Mouse (Mus musculus) kidney, embryonic 14.5 days (tissue): ENCODE measurements at regions not wholly inside any gene's neighbourhood (a gene's known extent, or its start where the extent isn't known, plus 50 kb on each side); places are given as distances from the start of the nearest gene placed in this dataset.

Experiments used
- ATAC-seq: fragments of 200-750 bp; cut with Nextera tagmentation; 2 replicates; pipeline ENCODE4 v1.8.0; 2017; ENCODE audit warnings: moderate number of reproducible peaks, mild to moderate bottlenecking, moderate TSS enrichment, moderate library complexity; ENCODE audit not compliant: low FRiP score, low TSS enrichment
- H3K27ac ChIP-seq: fragments of 300-500 bp; sonication (generic); 2 replicates; pipeline ENCODE4 v1.5.1; 2014; ENCODE audit warnings: low read depth, mild to moderate bottlenecking, low read length, moderate library complexity, mixed read lengths
- H3K27me3 ChIP-seq: fragments of 300-500 bp; sonication (generic); 2 replicates; pipeline ENCODE4 v1.6.1; 2014; ENCODE audit warnings: mild to moderate bottlenecking, low read length; ENCODE audit not compliant: control insufficient read depth, insufficient read depth
- H3K36me3 ChIP-seq: fragments of 300-500 bp; sonication (generic); 2 replicates; pipeline ENCODE4 v1.6.1; 2014; ENCODE audit warnings: low read length, mixed read lengths; ENCODE audit not compliant: control insufficient read depth, insufficient read depth
- H3K4me1 ChIP-seq: fragments of 300-500 bp; sonication (generic); 2 replicates; pipeline ENCODE4 v1.6.1; 2014; ENCODE audit warnings: low read length, mixed read lengths; ENCODE audit not compliant: control insufficient read depth, insufficient read depth
- H3K4me2 ChIP-seq: fragments of 300-500 bp; sonication (generic); replicated peaks from 2 replicates; pipeline ENCODE4 v1.6.1; 2014; ENCODE audit warnings: low read depth, mild to moderate bottlenecking, low read length
- H3K4me3 ChIP-seq: fragments of 300-500 bp; sonication (generic); 2 replicates; pipeline ENCODE4 v1.5.1; 2014; ENCODE audit warnings: mild to moderate bottlenecking, low read length
- H3K9ac ChIP-seq: fragments of 300-500 bp; sonication (generic); 2 replicates; pipeline ENCODE4 v1.6.1; 2014; ENCODE audit warnings: low read depth, mild to moderate bottlenecking, low read length, moderate library complexity
- H3K9me3 ChIP-seq: fragments of 300-500 bp; sonication (generic); 2 replicates; pipeline ENCODE4 v1.6.1; 2016; ENCODE audit warnings: low read length; ENCODE audit not compliant: control insufficient read depth
- WGBS: fragments of 180-500 bp; shearing (Covaris S2); extraction: QIAGEN DNeasy Blood & Tissue Kit; methylation state at CpG from one replicate; pipeline ENCODE4 v1.1.7; 2014; 5-methylcytosine and 5-hydroxymethylcytosine counted together

- H3K4me3 ChIP-seq: no peak overlapping the region
- H3K9ac ChIP-seq: no peak overlapping the region
- no peaks in the 10 kb centered on the region for H3K9me3 ChIP-seq
- 68% methylated on average over 7 of the region's 7 CpGs for WGBS
- no peaks in the 10 kb centered on the region for H3K36me3 ChIP-seq
- no peaks in the 10 kb centered on the region for H3K27me3 ChIP-seq
- no peaks in the 10 kb centered on the region for H3K4me1 ChIP-seq
- no peak for ATAC-seq
- H3K27ac ChIP-seq: no peak overlapping the region
- no peak overlapping the region for H3K4me2 ChIP-seq
Measured at GRCm38 (mm10) chr12:58536381-58536992, 267.4 kb upstream of the Clec14a start.

GRCm38 (mm10) chr12:58530306-58530705 lies 261.2 kb upstream of the Clec14a start:
- ATAC-seq: no peak
- H3K4me3 ChIP-seq: no peak overlapping the region
- H3K27me3 ChIP-seq: no peaks in the 10 kb centered on the region
- no peak overlapping the region for H3K4me2 ChIP-seq
- H3K4me1 ChIP-seq: no peaks in the 10 kb centered on the region
- no peak overlapping the region for H3K27ac ChIP-seq
- no peaks in the 10 kb centered on the region for H3K9me3 ChIP-seq
- no peak overlapping the region for H3K9ac ChIP-seq
- 30% methylated on average over 3 of the region's 3 CpGs for WGBS
- no peaks in the 10 kb centered on the region for H3K36me3 ChIP-seq

GRCm38 (mm10) chr12:58516800-58517199 lies 247.7 kb upstream of the Clec14a start:
- 58% methylated on average over 1 of the region's 1 CpGs for WGBS
- Histone ChIP-seq H3K4me2 (no peak overlapping the region), H3K9ac (no peak overlapping the region), H3K4me3 (no peak overlapping the region), H3K9me3 (no peaks in the 10 kb centered on the region), H3K36me3 (no peaks in the 10 kb centered on the region), H3K27ac (no peak overlapping the region), H3K4me1 (no peaks in the 10 kb centered on the region), H3K27me3 (no peaks in the 10 kb centered on the region)
- ATAC-seq: no peak

GRCm38 (mm10) chr12:58513951-58514350 lies 244.9 kb upstream of the Clec14a start:
- no peaks in the 10 kb centered on the region for H3K36me3 ChIP-seq
- no peaks in the 10 kb centered on the region for H3K27me3 ChIP-seq
- H3K27ac ChIP-seq: no peak overlapping the region
- H3K4me1 ChIP-seq: no peaks in the 10 kb centered on the region
- H3K9ac ChIP-seq: no peak overlapping the region
- no peak for ATAC-seq
- no peak overlapping the region for H3K4me3 ChIP-seq
- 95% methylated on average over 1 of the region's 1 CpGs for WGBS
- H3K4me2 ChIP-seq: no peak overlapping the region
- no peaks in the 10 kb centered on the region for H3K9me3 ChIP-seq

- H3K27ac ChIP-seq: no peak overlapping the region
- no peak for ATAC-seq
- H3K36me3 ChIP-seq: no peaks in the 10 kb centered on the region
Measured at GRCm38 (mm10) chr12:58512645-58513044, 243.6 kb upstream of the Clec14a start.

GRCm38 (mm10) chr12:58504283-58504682 lies 235.2 kb upstream of the Clec14a start:
- no peak overlapping the region for H3K27ac ChIP-seq
- H3K9me3 ChIP-seq: no peaks in the 10 kb centered on the region
- H3K27me3 ChIP-seq: no peaks in the 10 kb centered on the region
- no peak overlapping the region for H3K9ac ChIP-seq
- ATAC-seq: no peak
- H3K4me3 ChIP-seq: no peak overlapping the region
- no peaks in the 10 kb centered on the region for H3K36me3 ChIP-seq
- H3K4me1 ChIP-seq: no peaks in the 10 kb centered on the region
- no peak overlapping the region for H3K4me2 ChIP-seq

More at GRCm38 (mm10) chr12:58512645-58513044, 243.6 kb upstream of the Clec14a start:
- Histone ChIP-seq H3K27me3 (no peaks in the 10 kb centered on the region), H3K9ac (no peak overlapping the region), H3K4me3 (no peak overlapping the region), H3K4me2 (no peak overlapping the region), H3K4me1 (no peaks in the 10 kb centered on the region), H3K9me3 (no peaks in the 10 kb centered on the region)
- 79% methylated on average over 7 of the region's 7 CpGs for WGBS

GRCm38 (mm10) chr12:58474181-58474580 lies 205.1 kb upstream of the Clec14a start:
- H3K9me3 ChIP-seq: no peaks in the 10 kb centered on the region
- no peak overlapping the region for H3K4me2 ChIP-seq
- H3K27me3 ChIP-seq: no peaks in the 10 kb centered on the region
- no peak overlapping the region for H3K27ac ChIP-seq
- no peaks in the 10 kb centered on the region for H3K4me1 ChIP-seq
- H3K4me3 ChIP-seq: no peak overlapping the region
- no peak for ATAC-seq
- H3K9ac ChIP-seq: no peak overlapping the region
- no peaks in the 10 kb centered on the region for H3K36me3 ChIP-seq

GRCm38 (mm10) chr12:58473511-58473910 lies 204.4 kb upstream of the Clec14a start:
- H3K9me3 ChIP-seq: no peaks in the 10 kb centered on the region
- H3K9ac ChIP-seq: no peak overlapping the region
- no peak for ATAC-seq
- no peak overlapping the region for H3K4me2 ChIP-seq
- no peaks in the 10 kb centered on the region for H3K27me3 ChIP-seq
- H3K4me3 ChIP-seq: no peak overlapping the region
- no peaks in the 10 kb centered on the region for H3K4me1 ChIP-seq
- 56% methylated on average over 1 of the region's 1 CpGs for WGBS
- H3K36me3 ChIP-seq: no peaks in the 10 kb centered on the region
- H3K27ac ChIP-seq: no peak overlapping the region

GRCm38 (mm10) chr12:58460465-58460864 lies 191.4 kb upstream of the Clec14a start:
- no peak for ATAC-seq
- no peaks in the 10 kb centered on the region for H3K9me3 ChIP-seq
- H3K9ac ChIP-seq: no peak overlapping the region
- 92% methylated on average over 3 of the region's 3 CpGs for WGBS
- no peaks in the 10 kb centered on the region for H3K36me3 ChIP-seq
- H3K4me3 ChIP-seq: no peak overlapping the region
- H3K4me1 ChIP-seq: no peaks in the 10 kb centered on the region
- no peak overlapping the region for H3K27ac ChIP-seq
- no peak overlapping the region for H3K4me2 ChIP-seq
- no peaks in the 10 kb centered on the region for H3K27me3 ChIP-seq
